ENCODE assay signal across 22 mouse cellular contexts in the genomic region with DNA sequence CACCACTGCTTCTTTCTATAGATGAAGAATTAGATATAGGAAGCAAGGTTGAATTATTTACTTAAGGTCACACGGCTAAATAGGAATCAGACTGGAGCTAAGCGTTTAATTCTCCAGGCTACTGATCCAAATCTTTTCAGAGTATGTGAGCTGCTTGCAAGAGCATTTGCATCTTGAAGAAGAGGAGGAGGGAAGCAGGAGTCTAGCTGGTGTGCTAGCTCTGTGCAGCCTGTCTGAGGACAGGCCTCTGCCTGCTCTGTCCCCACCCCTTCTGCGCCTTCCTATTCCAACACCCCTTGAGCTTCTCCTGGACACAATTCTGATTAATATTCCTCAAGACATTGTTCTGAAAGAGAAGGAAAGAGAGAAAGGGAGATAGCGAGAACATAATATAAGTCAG. TPM values are rescaled to one million over a fixed set of nuclear protein-coding genes. Genes with fewer than 3 reads are reported as not detected.
DNase-seq lines count a peak whose midpoint lies in the region; ATAC-seq and TF ChIP-seq lines count a peak whose summit lies in the region.
"Had no signal": no experiment of that assay in that cellular context is flagged by ENCODE, and none has a peak within 500 bp of the region (broad histone marks: within the 10 kb centered on the region; RNA-seq: fewer than 3 reads in every experiment).

No protein-coding gene starts in this region.

- H3K79me3 ChIP-seq in C2C12 (ENCODE audit: low read depth): no peaks in the 10 kb centered on the region

- TF ChIP-seq CTCF in C2C12 (IDR thresholded peaks at IDR 0.05; ENCODE audit: control insufficient read depth, insufficient read depth, insufficient read length): no peak
- TF ChIP-seq CTCF in heart, adult 2 months (IDR thresholded peaks at IDR 0.05): no peak
- no peak for TF ChIP-seq CTCF in gastrocnemius, adult 2 months (IDR thresholded peaks at IDR 0.05)

- H3K36me3 ChIP-seq in kidney, embryonic 16.5 days (ENCODE audit: insufficient read depth, low read length): no peaks in the 10 kb centered on the region
- H3K36me3 ChIP-seq in C2C12 (ENCODE audit: control insufficient read depth, insufficient read depth): no peaks in the 10 kb centered on the region
- peaks cover 16% of the 10 kb centered on the region for H3K36me3 ChIP-seq in hindbrain, embryonic 15.5 days
- H3K36me3 ChIP-seq in heart, adult 2 months (ENCODE audit: control insufficient read depth, insufficient read depth, low read length): no peaks in the 10 kb centered on the region
- H3K36me3 ChIP-seq: heart, embryonic 10.5 days; liver, embryonic 15.5 days had no signal

- H3ac ChIP-seq in C2C12 (ENCODE audit: control insufficient read depth, insufficient read length, low read depth): peak overlapping the region; percentile 54

- no peak overlapping the region for H3K4me2 ChIP-seq in kidney, embryonic 16.5 days (replicated peaks; ENCODE audit: low read depth, low read length)
- no peak overlapping the region for H3K4me2 ChIP-seq in hindbrain, embryonic 15.5 days
- H3K4me2 ChIP-seq: limb, embryonic 13.5 days; liver, embryonic 15.5 days; midbrain, embryonic 12.5 days had no signal

- H3K4me1 ChIP-seq in kidney, embryonic 16.5 days (ENCODE audit: insufficient read depth, low read length): peaks cover 44% of the 10 kb centered on the region
- peaks cover 53% of the 10 kb centered on the region for H3K4me1 ChIP-seq in hindbrain, embryonic 15.5 days (replicated peaks)
- H3K4me1 ChIP-seq in heart, adult 2 months (ENCODE audit: control insufficient read depth, insufficient read depth, low read length): peaks cover 5% of the 10 kb centered on the region

- H3K27me3 ChIP-seq in kidney, embryonic 16.5 days (ENCODE audit: insufficient read depth, low read length): no peaks in the 10 kb centered on the region
- H3K27me3 ChIP-seq in C2C12 (ENCODE audit: control insufficient read depth, insufficient read depth, insufficient read length): no peaks in the 10 kb centered on the region
- H3K27me3 ChIP-seq in hindbrain, embryonic 15.5 days: no peaks in the 10 kb centered on the region
- no peaks in the 10 kb centered on the region for H3K27me3 ChIP-seq in heart, adult 2 months (ENCODE audit: control insufficient read depth, insufficient read depth, low read length)
- H3K27me3 ChIP-seq: CH12.LX; limb, embryonic 13.5 days; liver, embryonic 15.5 days; midbrain, embryonic 12.5 days had no signal

- WGBS in kidney, embryonic 16.5 days: 55% methylated on average over 4 of the region's 4 CpGs
- WGBS in hindbrain, embryonic 15.5 days: 68% methylated on average over 4 of the region's 4 CpGs
- 87% methylated on average over 4 of the region's 4 CpGs for WGBS in heart, adult 2 months

- H3K27ac ChIP-seq in kidney, embryonic 16.5 days (ENCODE audit: low read length): peak overlapping the region; percentile 70
- H3K27ac ChIP-seq in hindbrain, embryonic 15.5 days (replicated peaks): peak overlapping the region; percentile 64
- no peak overlapping the region for H3K27ac ChIP-seq in heart, adult 2 months
- no peak overlapping the region for H3K27ac ChIP-seq in gastrocnemius, adult 2 months
- H3K27ac ChIP-seq: heart, embryonic 10.5 days; limb, embryonic 13.5 days; liver, embryonic 15.5 days; midbrain, embryonic 12.5 days had no signal

- TF ChIP-seq POLR2A in heart, adult 2 months (IDR thresholded peaks at IDR 0.05; ENCODE audit: insufficient read depth, low read depth, low read length): no peak

- H3K4me3 ChIP-seq in kidney, embryonic 16.5 days (ENCODE audit: low read length): no peak overlapping the region
- no peak overlapping the region for H3K4me3 ChIP-seq in C2C12 (ENCODE audit: insufficient read depth, poor library complexity, severe bottlenecking)
- H3K4me3 ChIP-seq in hindbrain, embryonic 15.5 days: no peak overlapping the region
- no peak overlapping the region for H3K4me3 ChIP-seq in heart, adult 2 months
- no peak overlapping the region for H3K4me3 ChIP-seq in gastrocnemius, adult 2 months
- H3K4me3 ChIP-seq: erythroblast, embryonic 14.5 days; heart, embryonic 10.5 days; limb, embryonic 13.5 days; liver, embryonic 15.5 days; midbrain, embryonic 12.5 days had no signal

- no peak for ATAC-seq in kidney, embryonic 16.5 days (ENCODE audit: low FRiP score, low TSS enrichment)
- no peak for ATAC-seq in hindbrain, embryonic 15.5 days (ENCODE audit: low FRiP score, low read depth)
- ATAC-seq: intestine, postnatal 0 days had no signal

- no peak for TF ChIP-seq EP300 in heart, adult 2 months (IDR thresholded peaks at IDR 0.05; ENCODE audit: insufficient read depth, low read depth, low read length)

- no peak overlapping the region for H3K9ac ChIP-seq in kidney, embryonic 16.5 days (replicated peaks; ENCODE audit: low read length)
- H3K9ac ChIP-seq in hindbrain, embryonic 15.5 days: no peak overlapping the region
- H3K9ac ChIP-seq in heart, adult 2 months (ENCODE audit: low read depth, low read length): no peak overlapping the region
- H3K9ac ChIP-seq: limb, embryonic 13.5 days; liver, embryonic 15.5 days; midbrain, embryonic 12.5 days had no signal

- H3K79me2 ChIP-seq in C2C12 (ENCODE audit: control insufficient read depth, insufficient read depth): no peaks in the 10 kb centered on the region
- H3K79me2 ChIP-seq in heart, adult 2 months (replicated peaks; ENCODE audit: control insufficient read depth, insufficient read depth, low read length): no peaks in the 10 kb centered on the region

- no peaks in the 10 kb centered on the region for H3K9me3 ChIP-seq in kidney, embryonic 16.5 days (ENCODE audit: low read length)
- no peaks in the 10 kb centered on the region for H3K9me3 ChIP-seq in hindbrain, embryonic 15.5 days
- H3K9me3 ChIP-seq: heart, embryonic 10.5 days; limb, embryonic 13.5 days; liver, embryonic 15.5 days; midbrain, embryonic 12.5 days had no signal

- intact Hi-C loops in heart, adult 2 months (cut with DNase I): no loop called here
- intact Hi-C loops in gastrocnemius, adult 2 months (cut with DNase I): no loop called here

- peak; percentile 44 for DNase-seq in cerebellum, adult 9-10 months
- no peak for DNase-seq in cerebellum, adult 18-20 months
- no peak for DNase-seq in kidney, adult 11 months
- DNase-seq in heart, adult 2 months: no peak
- DNase-seq in gastrocnemius, adult 2 months: no peak
- DNase-seq: adrenal gland, postnatal 10 days; cerebellum, postnatal 14 days; gastrocnemius, postnatal 10 days; heart, postnatal 14 days; lung, postnatal 10 days; right cerebral cortex, adult 18-20 months; spleen, adult 18-20 months had no signal

TF ChIP-seq in C2C12, 6 proteins besides CTCF, POLR2A, EP300 and RAD21:
- TF ChIP-seq MAX (IDR thresholded peaks at IDR 0.05): no peak
- no peak for TF ChIP-seq CEBPB (IDR thresholded peaks at IDR 0.05; ENCODE audit: low read depth)
- TF ChIP-seq MYOG (IDR thresholded peaks at IDR 0.05; ENCODE audit: control insufficient read depth, extremely low read depth, insufficient read length): no peak
- TF ChIP-seq USF1 (IDR thresholded peaks at IDR 0.05; ENCODE audit: low read depth): no peak

RNA-seq across cellular contexts. Expression of a gene that starts 44.6 kb away (rescaled TPM):
- 11.7 and 12.3 TPM in 2 replicates for polyA plus RNA-seq in kidney, embryonic 16.5 days (2015; fragmentation: Nextera tagmentation; extraction: Ambion mirVana)
- polyA plus RNA-seq in C2C12 (2012; fragmentation: generic; extraction: Trizol): 0.02 TPM
- 12.0 and 12.8 TPM in 2 replicates for polyA plus RNA-seq in hindbrain, embryonic 15.5 days (2015; fragmentation: Nextera tagmentation; extraction: Ambion mirVana)
- under 1 TPM in 1 of 2 experiments, not detected in 1; 0.10 TPM for total RNA-seq in heart, adult 2 months (2021)
- 0.25 TPM in 1 of 2 replicates, not detected in the other for polyA plus RNA-seq in heart, adult 2 months (2012; rRNA removed)
- total RNA-seq in gastrocnemius, adult 2 months (2021): not detected
- polyA plus RNA-seq: erythroblast, embryonic 14.5 days; liver, embryonic 15.5 days had no signal

Comparison
In these comparisons a context has a peak if more than half of its experiments do, and no peak if none do; other contexts are left out.
1. H3K27ac ChIP-seq: peak in kidney, embryonic 16.5 days (single experiment) and hindbrain, embryonic 15.5 days (single experiment); none in heart, adult 2 months (single experiment) and gastrocnemius, adult 2 months (single experiment).
2. RNA of a gene that starts 44.6 kb away (polyA plus RNA-seq): 12.0 to 12.8 TPM in hindbrain, embryonic 15.5 days and 11.7 to 12.3 TPM in kidney, embryonic 16.5 days; 0.25 TPM in heart, adult 2 months and 0.02 TPM in C2C12 (single experiment); every median in the first group is over 10 times any median in the second.